In the genomic region with DNA sequence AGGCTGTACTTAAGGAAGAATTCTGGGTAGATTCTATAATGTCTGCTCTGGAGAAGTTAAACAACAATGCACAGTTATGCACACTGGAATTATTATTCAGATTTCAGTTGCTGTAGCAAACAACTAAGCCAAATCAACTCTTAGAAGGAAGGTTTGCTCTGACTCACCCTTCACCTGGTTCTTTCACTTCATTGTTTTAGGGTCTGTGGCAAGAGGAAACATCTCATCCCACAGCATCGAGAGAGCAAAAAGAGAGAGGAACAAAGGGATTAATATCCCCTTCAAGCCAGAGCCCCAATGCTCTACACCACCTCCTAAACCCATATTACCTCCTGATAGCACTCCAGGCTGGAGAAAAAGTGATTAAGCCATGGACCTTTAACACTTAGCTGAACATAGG, we compare ENCODE assay signal across 16 mouse cellular contexts.
"Had no signal": no experiment of that assay in that cellular context is flagged by ENCODE, and none has a peak within 500 bp of the region (broad histone marks: within the 10 kb centered on the region; RNA-seq: fewer than 3 reads in every experiment).

No protein-coding gene starts in this region.

- H3K4me2 ChIP-seq: neural tube, embryonic 13.5 days; neural tube, embryonic 15.5 days; stomach, embryonic 15.5 days had no signal

- DNase-seq: retina, postnatal 1 day; right cerebral cortex, adult 18-20 months; right cerebral cortex, postnatal 14 days; right cerebral cortex, postnatal 25 days; right cerebral cortex, postnatal 4 days; spleen, adult 18-20 months; thymus, adult 18-20 months; thymus, adult 2 months; thymus, postnatal 14 days; thymus, postnatal 25 days; thymus, postnatal 36 days; thymus, postnatal 4 days had no signal

- H3K27me3 ChIP-seq: neural tube, embryonic 13.5 days; neural tube, embryonic 15.5 days; stomach, embryonic 15.5 days had no signal

- H3K4me1 ChIP-seq: neural tube, embryonic 13.5 days; neural tube, embryonic 15.5 days; stomach, embryonic 15.5 days had no signal

- H3K4me3 ChIP-seq: neural tube, embryonic 13.5 days; neural tube, embryonic 15.5 days; stomach, embryonic 15.5 days had no signal

- H3K36me3 ChIP-seq: neural tube, embryonic 13.5 days; neural tube, embryonic 15.5 days; stomach, embryonic 15.5 days had no signal

- H3K9me3 ChIP-seq: neural tube, embryonic 13.5 days; neural tube, embryonic 15.5 days; stomach, embryonic 15.5 days had no signal

- H3K27ac ChIP-seq: neural tube, embryonic 13.5 days; neural tube, embryonic 15.5 days; stomach, embryonic 15.5 days; stomach, postnatal 0 days had no signal

- H3K9ac ChIP-seq: neural tube, embryonic 13.5 days; neural tube, embryonic 15.5 days; stomach, embryonic 15.5 days had no signal
